Mouse (Mus musculus): ENCODE measurements around the gene Nfyb. TPM values are rescaled to one million over a fixed set of nuclear protein-coding genes. Genes with fewer than 3 reads are reported as not detected.

Nfyb gene
- polyA plus RNA-seq, 1 experiment from 2014 or later, result 42.5 TPM

DNA sequence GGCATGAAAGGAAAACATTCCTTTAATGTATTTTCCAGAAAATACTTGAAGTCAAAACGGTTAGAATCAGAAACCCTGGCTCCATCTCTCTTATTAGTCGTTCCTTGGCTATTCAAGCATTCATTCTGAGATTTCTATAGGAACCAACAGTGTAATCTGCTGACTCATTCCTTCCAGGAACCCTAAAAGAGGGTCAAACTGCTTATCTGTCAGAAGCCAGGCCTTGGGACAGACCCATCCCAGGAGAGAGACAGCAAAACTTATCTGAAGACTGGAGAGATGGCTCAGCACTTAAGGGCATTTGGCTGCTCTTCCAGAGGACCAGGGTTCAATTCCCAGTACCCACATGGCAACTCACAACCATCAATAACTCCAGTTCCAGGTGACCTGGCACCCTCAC lies 13.1 kb upstream of the Nfyb start:
- 67% methylated on average over 2 of the region's 2 CpGs for WGBS
- no peak overlapping the region for H3K4me3 ChIP-seq
- DNase-seq (ENCODE audit: low spot score), result no peak
- no peak overlapping the region for H3K27ac ChIP-seq
- no peaks in the 10 kb centered on the region for H3K36me3 ChIP-seq
- no peaks in the 10 kb centered on the region for H3K27me3 ChIP-seq (ENCODE audit: insufficient read depth, poor library complexity, severe bottlenecking)
- H3K4me1 ChIP-seq (replicated peaks), result peaks cover 7% of the 10 kb centered on the region
- H3K9me3 ChIP-seq, result peaks cover 4% of the 10 kb centered on the region; the same call in 1 of the 2 replicates

DNA sequence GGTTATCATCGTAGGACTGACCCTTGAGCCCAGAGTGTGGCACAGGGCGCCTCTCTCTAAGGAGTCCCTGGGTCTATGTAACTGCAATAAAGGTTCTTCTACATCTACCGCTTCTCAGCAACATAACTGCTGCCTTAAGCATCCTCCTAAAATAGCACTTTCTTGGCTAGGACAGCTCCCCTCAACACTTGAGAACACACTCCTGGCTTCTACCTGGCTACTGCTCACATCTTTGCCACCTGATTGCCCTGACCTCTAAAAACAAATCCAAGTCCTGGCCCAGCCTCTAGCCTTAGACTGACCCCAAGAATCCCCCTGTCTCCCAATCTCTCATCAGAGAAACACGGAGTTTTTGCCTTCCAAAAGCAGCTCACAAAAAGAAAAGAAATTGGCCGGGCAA lies 10.9 kb upstream of the Nfyb start:
- H3K27ac ChIP-seq, result no peak overlapping the region
- no peaks in the 10 kb centered on the region for H3K27me3 ChIP-seq (ENCODE audit: insufficient read depth, poor library complexity, severe bottlenecking)
- H3K4me3 ChIP-seq, result no peak overlapping the region
- peaks cover 4% of the 10 kb centered on the region; the same call in 1 of the 2 replicates for H3K9me3 ChIP-seq
- WGBS, result 91% methylated on average over 5 of the region's 5 CpGs
- no peaks in the 10 kb centered on the region for H3K36me3 ChIP-seq
- H3K4me1 ChIP-seq (replicated peaks), result peaks cover 7% of the 10 kb centered on the region
- DNase-seq (ENCODE audit: low spot score), result no peak

DNA sequence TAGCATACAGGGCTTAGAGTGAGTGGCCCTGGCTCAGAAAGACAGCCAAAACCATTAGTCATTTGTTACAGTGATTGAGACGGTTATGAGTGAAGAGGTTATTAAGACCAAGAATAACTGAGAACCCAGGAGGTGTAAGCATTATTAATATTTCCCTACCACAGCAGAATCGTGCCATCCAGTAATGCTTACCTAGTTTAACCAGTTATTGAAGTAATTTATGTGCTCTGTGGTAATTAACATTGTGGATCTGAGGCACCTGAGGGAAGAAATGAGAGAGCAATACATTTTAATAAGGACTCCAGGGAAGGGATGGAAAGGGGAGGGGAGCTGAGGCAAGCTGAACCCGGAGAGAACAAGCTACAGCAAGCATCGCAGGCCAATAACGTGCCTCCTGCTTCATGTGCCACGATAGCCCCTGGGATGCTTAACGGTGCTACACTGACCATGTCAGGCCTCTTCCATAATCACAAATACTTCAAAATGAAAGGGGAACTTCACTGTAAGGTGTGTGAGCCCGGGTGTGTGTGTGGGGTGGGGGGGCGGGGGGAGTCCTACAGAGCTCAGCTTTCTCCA lies 7.7 kb upstream of the Nfyb start:
- WGBS, result 74% methylated on average over 9 of the region's 9 CpGs
- Histone ChIP-seq H3K4me3 (no peak overlapping the region), H3K9me3 (peaks cover 4% of the 10 kb centered on the region; the same call in 1 of the 2 replicates), H3K27me3 (ENCODE audit: insufficient read depth, poor library complexity, severe bottlenecking) (no peaks in the 10 kb centered on the region), H3K4me1 (replicated peaks) (peaks cover 7% of the 10 kb centered on the region), H3K36me3 (no peaks in the 10 kb centered on the region), H3K27ac (no peak overlapping the region)
- DNase-seq (ENCODE audit: low spot score), result no peak

DNA sequence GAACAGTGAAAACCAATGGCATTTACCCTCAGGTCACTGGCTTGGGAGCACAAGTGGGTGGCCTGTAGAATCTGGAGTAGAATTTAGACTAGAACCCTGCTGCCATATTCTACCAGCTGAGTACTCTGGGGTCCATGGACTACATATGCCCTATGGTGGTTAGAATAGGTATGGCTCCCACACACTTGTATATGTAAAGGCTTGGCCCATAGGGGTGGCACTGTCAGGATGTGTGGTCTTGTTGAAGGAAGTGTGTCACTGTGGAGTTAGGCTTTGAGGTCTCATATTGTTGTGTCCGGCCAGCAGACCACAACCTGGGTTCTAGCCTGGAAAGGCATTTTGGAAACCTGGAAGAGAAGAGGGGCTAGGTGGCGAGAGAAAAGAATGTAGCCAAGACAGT lies 6.8 kb upstream of the Nfyb start:
- no peak for DNase-seq (ENCODE audit: low spot score)
- Histone ChIP-seq H3K4me3 (no peak overlapping the region), H3K36me3 (no peaks in the 10 kb centered on the region), H3K4me1 (replicated peaks) (peaks cover 7% of the 10 kb centered on the region), H3K27me3 (ENCODE audit: insufficient read depth, poor library complexity, severe bottlenecking) (no peaks in the 10 kb centered on the region), H3K9me3 (peaks cover 4% of the 10 kb centered on the region; the same call in 1 of the 2 replicates), H3K27ac (no peak overlapping the region)
- 85% methylated on average over 2 of the region's 2 CpGs for WGBS

DNA sequence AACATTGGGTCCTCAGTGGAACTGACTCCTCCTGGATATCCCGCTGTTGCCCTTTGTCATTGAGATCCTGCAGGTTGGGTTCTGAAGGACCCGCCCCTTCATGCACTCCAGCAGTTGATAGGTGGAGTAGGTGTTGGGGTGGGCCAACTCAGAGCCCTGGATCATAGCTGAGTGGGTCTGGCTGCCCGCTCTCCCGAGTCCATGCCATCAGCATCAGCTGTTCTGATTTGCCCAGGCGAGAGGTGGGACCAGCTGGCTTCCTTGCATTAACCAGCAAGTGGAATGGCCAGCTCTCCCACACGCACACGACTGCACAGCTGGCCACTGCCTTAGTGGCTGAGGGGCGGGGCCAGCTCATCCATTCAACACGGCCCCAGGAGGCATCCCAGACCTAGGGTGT lies 5.0 kb upstream of the Nfyb start:
- Histone ChIP-seq H3K27ac (no peak overlapping the region; the same call in 1 of the 2 replicates), H3K9me3 (peaks cover 4% of the 10 kb centered on the region; the same call in 1 of the 2 replicates), H3K36me3 (no peaks in the 10 kb centered on the region), H3K4me3 (no peak overlapping the region), H3K27me3 (ENCODE audit: insufficient read depth, poor library complexity, severe bottlenecking) (no peaks in the 10 kb centered on the region), H3K4me1 (replicated peaks) (peaks cover 14% of the 10 kb centered on the region)
- WGBS, result 24% methylated on average over 9 of the region's 9 CpGs
- peak; percentile 38 for DNase-seq (ENCODE audit: low spot score)

DNA sequence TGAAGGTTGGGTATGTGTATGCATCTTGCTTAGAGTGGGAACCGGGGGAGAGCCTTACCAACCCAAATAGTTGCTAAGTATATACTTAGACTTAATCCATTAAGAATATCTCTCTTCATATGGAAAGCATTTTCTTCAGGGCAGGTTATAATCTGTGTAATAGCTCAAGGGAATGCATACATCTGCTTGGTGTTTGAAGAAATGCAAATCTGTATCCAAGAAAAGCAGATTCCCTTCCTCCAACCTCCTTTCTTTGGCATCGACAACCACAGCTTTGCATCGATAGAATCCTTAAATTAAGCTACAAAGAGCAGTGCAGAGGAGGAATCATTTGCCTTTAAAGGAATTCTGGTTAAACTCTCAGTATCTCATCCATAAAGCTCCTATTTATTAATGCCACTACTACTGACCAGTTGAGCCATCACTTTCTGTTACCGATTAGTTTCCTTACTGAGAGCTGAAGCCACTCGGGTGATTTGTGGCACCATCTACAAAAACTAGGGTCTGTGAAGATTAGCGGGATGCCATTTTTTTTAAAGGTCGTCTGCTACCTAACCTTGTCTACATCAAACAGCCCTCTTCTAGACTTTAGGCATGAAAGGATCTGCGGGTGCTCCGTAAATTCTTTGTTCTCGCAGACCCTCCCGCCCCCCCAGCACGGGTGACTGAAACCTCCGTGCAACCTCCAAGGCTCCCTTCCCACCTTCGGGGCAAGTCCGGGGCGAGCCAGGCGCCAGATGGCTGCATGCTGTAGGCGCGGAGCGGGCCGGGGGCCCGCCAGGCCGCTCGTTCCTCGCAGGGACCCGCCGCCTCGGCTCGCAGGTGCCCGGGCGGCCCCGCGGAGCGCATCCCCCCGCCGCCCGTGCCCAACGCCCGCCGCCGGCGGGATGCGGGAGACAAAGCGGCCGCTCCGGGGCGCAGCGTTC lies 925 bp downstream of the Nfyb start:
- Histone ChIP-seq H3K4me3 (peak overlapping the region; percentile 95), H3K9me3 (no peaks in the 10 kb centered on the region), H3K27ac (peak overlapping the region; percentile 100), H3K4me1 (replicated peaks) (peaks cover 39% of the 10 kb centered on the region), H3K36me3 (peaks cover 37% of the 10 kb centered on the region), H3K27me3 (ENCODE audit: insufficient read depth, poor library complexity, severe bottlenecking) (no peaks in the 10 kb centered on the region)
- DNase-seq (ENCODE audit: low spot score), result peak; percentile 56
- under 1% methylated on average over 48 of the region's 48 CpGs for WGBS

DNA sequence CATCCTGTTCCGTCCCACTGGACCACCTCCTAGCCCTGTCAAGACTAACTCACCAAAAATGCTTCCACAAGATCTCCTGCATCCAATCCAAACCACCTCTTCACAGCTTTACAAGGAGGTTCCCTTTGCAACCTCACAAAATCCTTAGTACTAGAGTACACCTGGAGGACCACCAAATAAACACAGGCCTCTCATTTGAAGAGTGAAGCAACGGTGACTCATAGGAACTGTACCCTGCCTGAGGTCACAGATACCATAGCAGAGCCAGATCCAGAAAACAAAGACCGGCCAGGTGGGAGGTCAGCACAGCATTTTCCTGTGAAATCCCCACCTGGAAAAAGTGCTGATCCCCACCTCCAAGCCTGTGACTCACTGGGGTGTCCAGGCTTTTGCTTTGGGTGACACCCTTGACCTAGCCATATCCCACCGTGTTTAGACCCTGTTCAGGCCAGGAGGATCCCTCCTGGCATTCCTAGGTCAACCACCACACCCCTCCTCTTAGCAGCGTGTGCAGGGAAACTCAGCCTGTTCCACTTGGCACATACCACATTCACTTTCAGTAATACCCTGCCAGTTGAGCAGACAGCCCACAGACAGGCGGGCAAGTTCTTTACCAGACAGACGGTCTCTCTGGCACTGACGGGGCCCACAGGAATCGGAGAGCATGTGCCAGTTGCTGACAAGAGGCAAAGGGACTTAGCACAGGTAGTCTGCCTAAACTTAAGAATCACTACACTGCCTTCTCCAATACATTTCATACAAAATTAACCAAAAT lies 2.7 kb downstream of the Nfyb start:
- no peak overlapping the region for H3K27ac ChIP-seq
- DNase-seq (ENCODE audit: low spot score), result no peak
- 90% methylated on average over 9 of the region's 9 CpGs for WGBS
- peaks cover 55% of the 10 kb centered on the region for H3K36me3 ChIP-seq
- peaks cover 39% of the 10 kb centered on the region for H3K4me1 ChIP-seq (replicated peaks)
- no peaks in the 10 kb centered on the region for H3K27me3 ChIP-seq (ENCODE audit: insufficient read depth, poor library complexity, severe bottlenecking)
- H3K4me3 ChIP-seq, result peak overlapping the region; percentile 21
- H3K9me3 ChIP-seq, result no peaks in the 10 kb centered on the region

DNA sequence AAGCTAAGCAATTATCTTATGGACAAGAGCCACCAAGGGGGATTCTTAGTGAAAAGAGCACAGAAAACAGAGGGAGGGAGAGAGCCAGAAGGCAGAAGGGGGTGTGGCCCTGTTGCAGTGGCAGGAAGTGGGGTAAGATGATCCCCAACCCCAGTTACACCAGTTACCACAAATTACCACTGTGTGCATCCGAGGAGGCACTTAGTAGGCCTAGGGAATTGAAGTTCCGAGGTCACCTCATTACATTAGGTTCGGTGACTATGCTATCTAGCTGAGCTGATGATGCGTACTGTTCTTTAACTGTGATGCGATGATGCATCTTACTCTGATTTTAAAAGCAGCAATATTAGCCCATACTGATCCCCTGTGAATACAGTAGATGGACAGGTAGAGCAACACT lies 4.2 kb downstream of the Nfyb start:
- Histone ChIP-seq H3K36me3 (peaks cover 70% of the 10 kb centered on the region), H3K27ac (no peak overlapping the region), H3K4me3 (no peak overlapping the region), H3K27me3 (ENCODE audit: insufficient read depth, poor library complexity, severe bottlenecking) (no peaks in the 10 kb centered on the region), H3K9me3 (no peaks in the 10 kb centered on the region), H3K4me1 (replicated peaks) (peaks cover 39% of the 10 kb centered on the region)
- WGBS, result 95% methylated on average over 5 of the region's 5 CpGs
- no peak for DNase-seq (ENCODE audit: low spot score)

DNA sequence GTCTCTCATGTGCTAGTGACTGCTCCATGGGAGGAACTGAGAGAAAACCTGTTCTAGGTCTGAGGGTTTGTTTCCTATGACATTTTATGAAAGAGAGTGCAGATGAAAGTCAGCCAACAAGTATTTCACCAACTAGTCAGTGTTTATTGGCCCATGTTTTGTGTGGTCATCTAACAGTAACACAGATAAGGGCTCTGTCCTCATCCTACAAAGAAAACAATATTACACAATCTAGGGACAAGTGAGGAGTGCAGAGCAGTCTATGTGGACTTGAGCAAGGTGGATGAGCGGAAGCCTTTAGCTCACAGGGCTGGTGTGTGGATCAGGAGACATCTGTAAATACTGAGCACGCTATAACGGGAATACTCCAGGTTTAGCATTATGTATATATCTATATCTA lies 5.1 kb downstream of the Nfyb start:
- WGBS, result 97% methylated on average over 3 of the region's 3 CpGs
- Histone ChIP-seq H3K4me3 (no peak overlapping the region), H3K4me1 (replicated peaks) (peaks cover 32% of the 10 kb centered on the region), H3K27me3 (ENCODE audit: insufficient read depth, poor library complexity, severe bottlenecking) (no peaks in the 10 kb centered on the region), H3K27ac (no peak overlapping the region), H3K36me3 (peaks cover 78% of the 10 kb centered on the region), H3K9me3 (no peaks in the 10 kb centered on the region)
- no peak for DNase-seq (ENCODE audit: low spot score)

DNA sequence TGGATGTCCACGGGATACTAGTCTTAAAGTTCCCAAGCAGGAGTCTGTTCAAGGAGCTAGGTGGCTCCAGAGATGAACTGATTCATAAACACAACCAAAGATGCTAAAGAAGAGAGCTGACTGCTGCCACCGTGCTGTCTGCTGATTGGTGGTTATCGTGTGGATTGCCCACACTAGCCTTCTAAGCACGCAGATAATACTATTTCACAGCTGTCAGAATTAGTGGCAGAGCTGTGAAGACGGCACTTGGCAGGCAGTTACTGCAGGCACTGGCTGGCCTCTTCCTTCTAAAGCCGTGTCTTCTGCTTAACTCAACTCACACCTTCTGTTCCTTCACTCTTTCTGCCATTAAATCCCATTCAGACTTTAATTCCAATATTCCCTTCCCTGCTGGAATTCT lies 5.6 kb downstream of the Nfyb start:
- WGBS, result 92% methylated on average over 6 of the region's 6 CpGs
- peaks cover 32% of the 10 kb centered on the region for H3K4me1 ChIP-seq (replicated peaks)
- no peaks in the 10 kb centered on the region for H3K27me3 ChIP-seq (ENCODE audit: insufficient read depth, poor library complexity, severe bottlenecking)
- H3K36me3 ChIP-seq, result peaks cover 83% of the 10 kb centered on the region
- no peak overlapping the region for H3K4me3 ChIP-seq
- DNase-seq (ENCODE audit: low spot score), result no peak
- no peaks in the 10 kb centered on the region for H3K9me3 ChIP-seq
- no peak overlapping the region for H3K27ac ChIP-seq

DNA sequence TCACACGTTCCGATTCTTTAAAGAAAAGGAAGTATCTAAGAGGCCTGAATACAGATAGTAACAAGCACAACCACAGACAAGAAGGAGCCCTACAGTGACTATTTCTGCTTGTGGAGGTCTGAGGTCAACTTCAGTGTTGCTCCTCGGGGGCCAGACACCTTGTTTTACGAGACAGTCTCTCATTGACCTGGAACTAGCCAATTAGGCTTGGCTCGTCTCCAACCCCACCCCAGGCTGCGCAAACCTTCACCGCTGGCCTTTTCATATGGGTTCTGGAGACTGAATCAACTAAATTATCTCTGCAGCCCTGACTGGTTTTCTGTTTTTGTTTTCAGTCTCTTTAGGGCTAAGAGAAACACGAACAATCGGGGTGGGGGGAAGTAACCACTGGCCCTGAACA lies 6.6 kb downstream of the Nfyb start:
- 90% methylated on average over 9 of the region's 9 CpGs for WGBS
- no peak overlapping the region for H3K27ac ChIP-seq
- peaks cover 29% of the 10 kb centered on the region for H3K4me1 ChIP-seq (replicated peaks)
- no peak overlapping the region for H3K4me3 ChIP-seq
- no peaks in the 10 kb centered on the region for H3K27me3 ChIP-seq (ENCODE audit: insufficient read depth, poor library complexity, severe bottlenecking)
- H3K36me3 ChIP-seq, result peaks cover 94% of the 10 kb centered on the region
- no peaks in the 10 kb centered on the region for H3K9me3 ChIP-seq
- no peak for DNase-seq (ENCODE audit: low spot score)

DNA sequence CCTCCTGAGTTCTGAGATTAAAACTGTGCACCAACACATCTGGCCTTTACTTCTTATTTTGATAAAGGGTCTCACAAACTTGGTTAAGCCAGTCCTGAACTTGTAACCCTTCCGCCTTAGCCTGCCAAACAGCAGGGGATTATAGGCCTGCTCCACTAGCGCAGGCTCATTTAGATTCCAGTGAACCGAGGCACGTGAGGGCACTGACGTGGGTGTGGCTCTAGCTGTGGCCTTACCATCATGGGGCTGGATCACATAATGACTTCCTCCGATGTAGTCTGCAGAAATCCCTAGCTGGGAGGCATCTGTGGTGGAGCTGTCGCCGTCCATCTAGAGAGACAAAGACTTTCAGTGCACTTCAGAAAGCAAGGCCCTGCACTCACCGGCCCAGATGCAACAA lies 7.5 kb downstream of the Nfyb start:
- no peak overlapping the region for H3K4me3 ChIP-seq
- no peak overlapping the region for H3K27ac ChIP-seq
- H3K4me1 ChIP-seq (replicated peaks), result peaks cover 20% of the 10 kb centered on the region
- H3K9me3 ChIP-seq, result no peaks in the 10 kb centered on the region
- peaks cover 100% of the 10 kb centered on the region for H3K36me3 ChIP-seq
- DNase-seq (ENCODE audit: low spot score), result no peak
- H3K27me3 ChIP-seq (ENCODE audit: insufficient read depth, poor library complexity, severe bottlenecking), result no peaks in the 10 kb centered on the region
- 92% methylated on average over 9 of the region's 9 CpGs for WGBS

Data from hindbrain, embryonic 10.5 days (tissue).